Mouse (Mus musculus): ENCODE data around the gene Phb2. TPM values are rescaled to one million over a fixed set of nuclear protein-coding genes. Genes with fewer than 3 reads are reported as not detected.

The Phb2 gene
- 264 and 265 TPM in 2 replicates for polyA plus RNA-seq (2015; fragmentation: Nextera tagmentation; extraction: Ambion mirVana)

GRCm38 (mm10) chr6:124711824-124712782, at the start of gene Phb2, which contains the start of gene Emg1:
TSS of gene Phb2 (plus strand) at chr6:124712336.
TSS of gene Emg1 (minus strand) at chr6:124712178.

GRCm38 (mm10) chr6:124662477-124663423, 49.4 kb upstream of the Phb2 start, which contains the start of gene Lpcat3:
TSS of gene Lpcat3 (plus strand) at chr6:124663027.

GRCm38 (mm10) chr6:124738511-124739023, 26.4 kb downstream of the Phb2 start, which contains the start of gene Ptpn6:
TSS of gene Ptpn6 (minus strand) at chr6:124738714.

GRCm38 (mm10) chr6:124740888-124741761, 29.0 kb downstream of the Phb2 start, which contains the start of gene Grcc10:
TSS of gene Grcc10 (minus strand) at chr6:124741374.

GRCm38 (mm10) chr6:124755831-124756595, 43.9 kb downstream of the Phb2 start, which contains the start of the genes Gm45234 and Atn1:
TSS of gene Gm45234 (minus strand) at chr6:124756021.
TSS of gene Atn1 (minus strand) at chr6:124756524.

MicroRNA genes within 50 kb of the gene (microRNA counts, 519-probe panel; counts per million panel counts)
- microRNA mmu-miR-141 = 40.5 counts per million
- microRNA mmu-miR-200c = 40.5 counts per million

Small RNAs within 50 kb of the gene (microRNA-seq; reads per million reads assigned to microRNA genes)
- gene Mir141 (1.2 reads per million), gene Mir200c (10.7 reads per million, percentile 22 among the genes with 10 or more reads in this experiment)

Other genes with a start within 250 kb of the Phb2 start
- gene Clstn3, start 247.5 kb upstream of the Phb2 start, polyA plus RNA-seq (2015; fragmentation: Nextera tagmentation; extraction: Ambion mirVana) = 160 and 185 TPM in 2 replicates
- gene C1rl, start 219.2 kb upstream of the Phb2 start, polyA plus RNA-seq (2015; fragmentation: Nextera tagmentation; extraction: Ambion mirVana) = 0.32 and 0.73 TPM in 2 replicates
- gene C1ra, start 199.9 kb upstream of the Phb2 start, polyA plus RNA-seq (2015; fragmentation: Nextera tagmentation; extraction: Ambion mirVana) = 0.75 and 1.2 TPM in 2 replicates
- gene C1s1, start 170.0 kb upstream of the Phb2 start, polyA plus RNA-seq (2015; fragmentation: Nextera tagmentation; extraction: Ambion mirVana) = 0.99 and 1.5 TPM in 2 replicates
- not detected in 2 replicates for gene C1rb, start 142.0 kb upstream of the Phb2 start, polyA plus RNA-seq (2015; fragmentation: Nextera tagmentation; extraction: Ambion mirVana)
- 0.12 and 0.20 TPM in 2 replicates for gene C1s2, start 76.3 kb upstream of the Phb2 start, polyA plus RNA-seq (2015; fragmentation: Nextera tagmentation; extraction: Ambion mirVana)
- gene Lpcat3, start 49.3 kb upstream of the Phb2 start, polyA plus RNA-seq (2015; fragmentation: Nextera tagmentation; extraction: Ambion mirVana) = 45.6 and 52.8 TPM in 2 replicates
- gene Emg1, start 158 bp upstream of the Phb2 start, polyA plus RNA-seq (2015; fragmentation: Nextera tagmentation; extraction: Ambion mirVana) = 88.4 and 88.9 TPM in 2 replicates
- gene Ptpn6, start 26.4 kb downstream of the Phb2 start, polyA plus RNA-seq (2015; fragmentation: Nextera tagmentation; extraction: Ambion mirVana) = 5.6 and 6.0 TPM in 2 replicates
- 676 and 680 TPM in 2 replicates for gene Grcc10, start 29.0 kb downstream of the Phb2 start, polyA plus RNA-seq (2015; fragmentation: Nextera tagmentation; extraction: Ambion mirVana)
- gene Gm45234, start 43.7 kb downstream of the Phb2 start, polyA plus RNA-seq (2015; fragmentation: Nextera tagmentation; extraction: Ambion mirVana) = not detected in 2 replicates
- 26.7 and 29.5 TPM in 2 replicates for gene Atn1, start 44.2 kb downstream of the Phb2 start, polyA plus RNA-seq (2015; fragmentation: Nextera tagmentation; extraction: Ambion mirVana)
- gene Eno2, start 57.3 kb downstream of the Phb2 start, polyA plus RNA-seq (2015; fragmentation: Nextera tagmentation; extraction: Ambion mirVana) = 305 and 307 TPM in 2 replicates
- gene Lrrc23, start 67.4 kb downstream of the Phb2 start, polyA plus RNA-seq (2015; fragmentation: Nextera tagmentation; extraction: Ambion mirVana) = 2.4 and 3.0 TPM in 2 replicates
- 10.3 and 10.9 TPM in 2 replicates for gene Spsb2, start 96.3 kb downstream of the Phb2 start, polyA plus RNA-seq (2015; fragmentation: Nextera tagmentation; extraction: Ambion mirVana)
- 467 and 484 TPM in 2 replicates for gene Tpi1, start 102.0 kb downstream of the Phb2 start, polyA plus RNA-seq (2015; fragmentation: Nextera tagmentation; extraction: Ambion mirVana)
- gene Usp5, start 117.1 kb downstream of the Phb2 start, polyA plus RNA-seq (2015; fragmentation: Nextera tagmentation; extraction: Ambion mirVana) = 154 and 171 TPM in 2 replicates
- 18.2 and 21.2 TPM in 2 replicates for gene Cdca3, start 117.2 kb downstream of the Phb2 start, polyA plus RNA-seq (2015; fragmentation: Nextera tagmentation; extraction: Ambion mirVana)
- gene Gnb3, start 127.9 kb downstream of the Phb2 start, polyA plus RNA-seq (2015; fragmentation: Nextera tagmentation; extraction: Ambion mirVana) = 0.22 and 0.38 TPM in 2 replicates
- gene P3h3, start 145.4 kb downstream of the Phb2 start, polyA plus RNA-seq (2015; fragmentation: Nextera tagmentation; extraction: Ambion mirVana) = 16.8 and 19.6 TPM in 2 replicates
- 35.3 and 42.6 TPM in 2 replicates for gene Gpr162, start 151.6 kb downstream of the Phb2 start, polyA plus RNA-seq (2015; fragmentation: Nextera tagmentation; extraction: Ambion mirVana)
- 0.15 TPM in 1 of 2 replicates, not detected in the other for gene Cd4, start 175.9 kb downstream of the Phb2 start, polyA plus RNA-seq (2015; fragmentation: Nextera tagmentation; extraction: Ambion mirVana)
- gene Lag3, start 199.4 kb downstream of the Phb2 start, polyA plus RNA-seq (2015; fragmentation: Nextera tagmentation; extraction: Ambion mirVana) = 3.1 and 5.2 TPM in 2 replicates
- gene Ptms, start 207.8 kb downstream of the Phb2 start, polyA plus RNA-seq (2015; fragmentation: Nextera tagmentation; extraction: Ambion mirVana) = 932 TPM in 2 replicates
- 685 and 704 TPM in 2 replicates for gene Mlf2, start 219.1 kb downstream of the Phb2 start, polyA plus RNA-seq (2015; fragmentation: Nextera tagmentation; extraction: Ambion mirVana)

Data from neural tube, postnatal 0 days (tissue).